Mouse (Mus musculus) cerebellum, adult 9-11 months (tissue): ENCODE measurements around the gene Med21.

Experiments used
- DNase-seq: peaks from one replicate; pipeline ENCODE4 v3.0.0; 2022

Med21 gene

GRCm38 (mm10) chr6:146685781-146686308, 43.5 kb downstream of the Med21 start:
- DNase-seq: no peak

- DNase-seq: no peak
Measured at GRCm38 (mm10) chr6:146686463-146687196, 44.3 kb downstream of the Med21 start.

- no peak for DNase-seq
Measured at GRCm38 (mm10) chr6:146688010-146688409, 45.7 kb downstream of the Med21 start.

- no peak for DNase-seq
Measured at GRCm38 (mm10) chr6:146688861-146689260, 46.5 kb downstream of the Med21 start.

- DNase-seq: no peak
Measured at GRCm38 (mm10) chr6:146697767-146698166, 55.4 kb downstream of the Med21 start.

GRCm38 (mm10) chr6:146698376-146698775, 56.0 kb downstream of the Med21 start:
- DNase-seq: no peak
